Mouse (Mus musculus): ENCODE measurements around the gene Snx14. TPM values are rescaled to one million over a fixed set of nuclear protein-coding genes. Genes with fewer than 3 reads are reported as not detected.
A peak's percentile ranks its signal among the peaks of the same experiment; 100 is the strongest.

Gene Snx14
- polyA plus RNA-seq, 1 experiment from 2014 or later = 32.9 TPM

GRCm38 (mm10) chr9:88439991-88440390, 1.2 kb upstream of the Snx14 start:
- Histone ChIP-seq H3K9me3 (ENCODE audit: control insufficient read depth, low read length) (no peaks in the 10 kb centered on the region), H3K4me2 (replicated peaks) (peak overlapping the region; percentile 88), H3K36me3 (replicated peaks; ENCODE audit: control insufficient read depth, insufficient read depth) (peaks cover 7% of the 10 kb centered on the region; the same call in 1 of the 2 replicates), H3K9ac (peak overlapping the region; percentile 84; the same call in 1 of the 2 replicates), H3K4me3 (replicated peaks; ENCODE audit: low read length) (no peak overlapping the region), H3K27ac (no peak overlapping the region), H3K27me3 (ENCODE audit: control insufficient read depth, insufficient read depth, low read length) (no peaks in the 10 kb centered on the region), H3K4me1 (replicated peaks; ENCODE audit: control insufficient read depth, insufficient read depth, low read length) (peaks cover 10% of the 10 kb centered on the region)
- WGBS = 33% methylated on average over 5 of the region's 5 CpGs
- ATAC-seq (ENCODE audit: low FRiP score) (no peak), DNase-seq (ENCODE audit: low spot score) (no peak)

- peak; percentile 56 for DNase-seq (ENCODE audit: low spot score)
- WGBS = under 1% methylated on average over 17 of the region's 17 CpGs
- no peaks in the 10 kb centered on the region for H3K27me3 ChIP-seq (ENCODE audit: control insufficient read depth, insufficient read depth, low read length)
These were observed 461 bp upstream of the Snx14 start for GRCm38 (mm10) chr9:88439238-88439600.

GRCm38 (mm10) chr9:88438237-88438554, 562 bp downstream of the Snx14 start:
- Histone ChIP-seq H3K9me3 (ENCODE audit: control insufficient read depth, low read length) (no peaks in the 10 kb centered on the region), H3K27ac (peak overlapping the region; percentile 92), H3K4me1 (replicated peaks; ENCODE audit: control insufficient read depth, insufficient read depth, low read length) (peaks cover 10% of the 10 kb centered on the region), H3K4me3 (replicated peaks; ENCODE audit: low read length) (peak overlapping the region; percentile 86), H3K4me2 (replicated peaks) (peak overlapping the region; percentile 88), H3K27me3 (ENCODE audit: control insufficient read depth, insufficient read depth, low read length) (no peaks in the 10 kb centered on the region), H3K36me3 (replicated peaks; ENCODE audit: control insufficient read depth, insufficient read depth) (no peaks in the 10 kb centered on the region), H3K9ac (peak overlapping the region; percentile 84)
- WGBS = 2% methylated on average over 15 of the region's 15 CpGs
- DNase-seq (ENCODE audit: low spot score) (no peak), ATAC-seq (ENCODE audit: low FRiP score) (peak; percentile 4; the same call in 1 of the 2 replicates)

More at GRCm38 (mm10) chr9:88439238-88439600, 461 bp upstream of the Snx14 start:
- H3K4me1 ChIP-seq (replicated peaks; ENCODE audit: control insufficient read depth, insufficient read depth, low read length) = peaks cover 10% of the 10 kb centered on the region
- no peaks in the 10 kb centered on the region for H3K9me3 ChIP-seq (ENCODE audit: control insufficient read depth, low read length)
- peak overlapping the region; percentile 84 for H3K9ac ChIP-seq
- H3K36me3 ChIP-seq (replicated peaks; ENCODE audit: control insufficient read depth, insufficient read depth) = peaks cover 1% of the 10 kb centered on the region; the same call in 1 of the 2 replicates
- H3K27ac ChIP-seq = peak overlapping the region; percentile 92
- H3K4me2 ChIP-seq (replicated peaks) = peak overlapping the region; percentile 88
- no peak; the same call in none of the 2 replicates for ATAC-seq (ENCODE audit: low FRiP score)
- peak overlapping the region; percentile 86 for H3K4me3 ChIP-seq (replicated peaks; ENCODE audit: low read length)

- no peaks in the 10 kb centered on the region for H3K36me3 ChIP-seq (replicated peaks; ENCODE audit: control insufficient read depth, insufficient read depth)
- ATAC-seq (ENCODE audit: low FRiP score) (no peak), DNase-seq (ENCODE audit: low spot score) (no peak)
- H3K4me3 ChIP-seq (replicated peaks; ENCODE audit: low read length) = peak overlapping the region; percentile 86
- WGBS = 57% methylated on average over 10 of the region's 10 CpGs
- peak overlapping the region; percentile 92; the same call in 1 of the 2 replicates for H3K27ac ChIP-seq
- no peaks in the 10 kb centered on the region for H3K9me3 ChIP-seq (ENCODE audit: control insufficient read depth, low read length)
- H3K27me3 ChIP-seq (ENCODE audit: control insufficient read depth, insufficient read depth, low read length) = no peaks in the 10 kb centered on the region
- peaks cover 10% of the 10 kb centered on the region for H3K4me1 ChIP-seq (replicated peaks; ENCODE audit: control insufficient read depth, insufficient read depth, low read length)
- peak overlapping the region; percentile 88 for H3K4me2 ChIP-seq (replicated peaks)
- H3K9ac ChIP-seq = peak overlapping the region; percentile 84
These were observed 1.2 kb downstream of the Snx14 start for GRCm38 (mm10) chr9:88437342-88438236.

GRCm38 (mm10) chr9:88424356-88424755, 14.4 kb downstream of the Snx14 start:
- WGBS = 84% methylated on average over 2 of the region's 2 CpGs
- H3K9ac ChIP-seq = no peak overlapping the region

GRCm38 (mm10) chr9:88422428-88422827, 16.3 kb downstream of the Snx14 start:
- no peak overlapping the region for H3K4me3 ChIP-seq (replicated peaks; ENCODE audit: low read length)
- DNase-seq (ENCODE audit: low spot score) = no peak
- H3K4me2 ChIP-seq (replicated peaks) = no peak overlapping the region
- no peak for ATAC-seq (ENCODE audit: low FRiP score)
- H3K27ac ChIP-seq = no peak overlapping the region
- WGBS = over 99% methylated on average over 4 of the region's 4 CpGs
- H3K27me3 ChIP-seq (ENCODE audit: control insufficient read depth, insufficient read depth, low read length) = no peaks in the 10 kb centered on the region
- H3K9ac ChIP-seq = no peak overlapping the region
- H3K36me3 ChIP-seq (replicated peaks; ENCODE audit: control insufficient read depth, insufficient read depth) = peaks cover 32% of the 10 kb centered on the region
- H3K4me1 ChIP-seq (replicated peaks; ENCODE audit: control insufficient read depth, insufficient read depth, low read length) = no peaks in the 10 kb centered on the region
- no peaks in the 10 kb centered on the region for H3K9me3 ChIP-seq (ENCODE audit: control insufficient read depth, low read length)

More at GRCm38 (mm10) chr9:88424356-88424755, 14.4 kb downstream of the Snx14 start:
- no peak for DNase-seq (ENCODE audit: low spot score)
- H3K4me1 ChIP-seq (replicated peaks; ENCODE audit: control insufficient read depth, insufficient read depth, low read length) = no peaks in the 10 kb centered on the region
- no peak for ATAC-seq (ENCODE audit: low FRiP score)
- no peak overlapping the region for H3K4me3 ChIP-seq (replicated peaks; ENCODE audit: low read length)
- no peak overlapping the region for H3K4me2 ChIP-seq (replicated peaks)
- H3K36me3 ChIP-seq (replicated peaks; ENCODE audit: control insufficient read depth, insufficient read depth) = peaks cover 24% of the 10 kb centered on the region
- no peaks in the 10 kb centered on the region for H3K27me3 ChIP-seq (ENCODE audit: control insufficient read depth, insufficient read depth, low read length)
- H3K27ac ChIP-seq = no peak overlapping the region
- H3K9me3 ChIP-seq (ENCODE audit: control insufficient read depth, low read length) = no peaks in the 10 kb centered on the region

- Histone ChIP-seq H3K27ac (no peak overlapping the region), H3K4me1 (replicated peaks; ENCODE audit: control insufficient read depth, insufficient read depth, low read length) (no peaks in the 10 kb centered on the region), H3K4me3 (replicated peaks; ENCODE audit: low read length) (no peak overlapping the region), H3K9ac (no peak overlapping the region), H3K36me3 (replicated peaks; ENCODE audit: control insufficient read depth, insufficient read depth) (peaks cover 40% of the 10 kb centered on the region), H3K4me2 (replicated peaks) (no peak overlapping the region), H3K27me3 (ENCODE audit: control insufficient read depth, insufficient read depth, low read length) (no peaks in the 10 kb centered on the region), H3K9me3 (ENCODE audit: control insufficient read depth, low read length) (no peaks in the 10 kb centered on the region)
- 78% methylated on average over 1 of the region's 1 CpGs for WGBS
- no peak for ATAC-seq (ENCODE audit: low FRiP score)
- DNase-seq (ENCODE audit: low spot score) = no peak
These were observed 22.0 kb downstream of the Snx14 start for GRCm38 (mm10) chr9:88416752-88417151.

- no peak overlapping the region for H3K4me2 ChIP-seq (replicated peaks)
- 93% methylated on average over 2 of the region's 2 CpGs for WGBS
- H3K4me3 ChIP-seq (replicated peaks; ENCODE audit: low read length) = no peak overlapping the region
- H3K27ac ChIP-seq = no peak overlapping the region
- DNase-seq (ENCODE audit: low spot score) (no peak), ATAC-seq (ENCODE audit: low FRiP score) (no peak)
- H3K9ac ChIP-seq = no peak overlapping the region
- H3K36me3 ChIP-seq (replicated peaks; ENCODE audit: control insufficient read depth, insufficient read depth) = peaks cover 10% of the 10 kb centered on the region
- no peaks in the 10 kb centered on the region for H3K9me3 ChIP-seq (ENCODE audit: control insufficient read depth, low read length)
- H3K27me3 ChIP-seq (ENCODE audit: control insufficient read depth, insufficient read depth, low read length) = no peaks in the 10 kb centered on the region
- H3K4me1 ChIP-seq (replicated peaks; ENCODE audit: control insufficient read depth, insufficient read depth, low read length) = no peaks in the 10 kb centered on the region
These were observed 28.8 kb downstream of the Snx14 start for GRCm38 (mm10) chr9:88409978-88410377.

- DNase-seq (ENCODE audit: low spot score) (no peak), ATAC-seq (ENCODE audit: low FRiP score) (no peak)
- H3K9me3 ChIP-seq (ENCODE audit: control insufficient read depth, low read length) = no peaks in the 10 kb centered on the region
- H3K4me3 ChIP-seq (replicated peaks; ENCODE audit: low read length) = no peak overlapping the region
- no peak overlapping the region for H3K9ac ChIP-seq
- H3K36me3 ChIP-seq (replicated peaks; ENCODE audit: control insufficient read depth, insufficient read depth) = peaks cover 43% of the 10 kb centered on the region
- no peaks in the 10 kb centered on the region for H3K27me3 ChIP-seq (ENCODE audit: control insufficient read depth, insufficient read depth, low read length)
- H3K4me2 ChIP-seq (replicated peaks) = no peak overlapping the region
- no peaks in the 10 kb centered on the region for H3K4me1 ChIP-seq (replicated peaks; ENCODE audit: control insufficient read depth, insufficient read depth, low read length)
- WGBS = 87% methylated on average over 6 of the region's 6 CpGs
- no peak overlapping the region for H3K27ac ChIP-seq
These were observed 34.2 kb downstream of the Snx14 start for GRCm38 (mm10) chr9:88404515-88404914.

All from hindbrain, embryonic 14.5 days (tissue).